In the genomic region with DNA sequence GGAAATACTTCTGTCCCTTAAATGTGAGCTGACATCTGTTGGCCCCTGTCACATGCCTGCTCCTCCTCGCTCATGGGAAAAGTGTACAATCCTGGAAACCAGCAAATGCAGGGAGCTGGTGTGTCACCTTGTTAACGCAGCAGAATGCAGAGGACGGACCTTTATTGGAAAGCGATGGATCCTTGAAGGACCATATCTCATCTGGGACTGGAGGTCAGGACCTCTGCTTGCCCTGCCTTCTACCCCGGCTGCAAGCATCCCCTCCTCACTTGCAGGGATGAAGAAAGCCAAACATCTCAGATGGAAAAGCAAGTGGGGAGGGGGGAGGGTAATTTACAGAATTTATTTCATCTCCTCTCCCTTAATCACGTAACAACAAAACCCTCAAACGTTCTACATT, we compare ENCODE assay signal across 31 mouse cellular contexts.
DNase-seq lines count a peak whose midpoint lies in the region; ATAC-seq lines count a peak whose summit lies in the region.
"Had no signal": no experiment of that assay in that cellular context is flagged by ENCODE, and none has a peak within 500 bp of the region (broad histone marks: within the 10 kb centered on the region; RNA-seq: fewer than 3 reads in every experiment).

No protein-coding gene starts in this region.

- H3K9me3 ChIP-seq in hindbrain, embryonic 12.5 days (replicated peaks) = peaks cover 6% of the 10 kb centered on the region
- H3K9me3 ChIP-seq in hindbrain, embryonic 16.5 days (ENCODE audit: control insufficient read depth, low read length) = peaks cover 2% of the 10 kb centered on the region; the same call in 1 of the 2 replicates
- peaks cover 70% of the 10 kb centered on the region for H3K9me3 ChIP-seq in megakaryocyte, embryonic 14.5 days
- H3K9me3 ChIP-seq in neural tube, embryonic 13.5 days = no peaks in the 10 kb centered on the region
- H3K9me3 ChIP-seq: stomach, embryonic 15.5 days had no signal

- peaks cover 14% of the 10 kb centered on the region; the same call in 1 of the 2 replicates for H3K4me1 ChIP-seq in hindbrain, embryonic 12.5 days
- peaks cover 12% of the 10 kb centered on the region for H3K4me1 ChIP-seq in hindbrain, embryonic 16.5 days (ENCODE audit: control insufficient read depth, insufficient read depth, low read depth, low read length)
- no peaks in the 10 kb centered on the region for H3K4me1 ChIP-seq in megakaryocyte, embryonic 14.5 days
- peaks cover 31% of the 10 kb centered on the region for H3K4me1 ChIP-seq in neural tube, embryonic 13.5 days (replicated peaks)
- H3K4me1 ChIP-seq: heart, embryonic 10.5 days; heart, embryonic 15.5 days; limb, embryonic 15.5 days; liver, embryonic 13.5 days; stomach, embryonic 15.5 days had no signal

- H3K36me3 ChIP-seq in hindbrain, embryonic 12.5 days = no peaks in the 10 kb centered on the region
- H3K36me3 ChIP-seq in hindbrain, embryonic 16.5 days (ENCODE audit: control insufficient read depth, insufficient read depth, low read length) = no peaks in the 10 kb centered on the region
- no peaks in the 10 kb centered on the region for H3K36me3 ChIP-seq in megakaryocyte, embryonic 14.5 days (replicated peaks; ENCODE audit: low read length)
- H3K36me3 ChIP-seq in neural tube, embryonic 13.5 days = no peaks in the 10 kb centered on the region
- H3K36me3 ChIP-seq: heart, embryonic 10.5 days; heart, embryonic 15.5 days; limb, embryonic 15.5 days; liver, embryonic 13.5 days; midbrain, embryonic 12.5 days; neural tube, embryonic 12.5 days; stomach, embryonic 15.5 days had no signal

- H3K4me2 ChIP-seq in hindbrain, embryonic 12.5 days (replicated peaks) = no peak overlapping the region
- H3K4me2 ChIP-seq in hindbrain, embryonic 16.5 days (ENCODE audit: low read length) = no peak overlapping the region
- H3K4me2 ChIP-seq in neural tube, embryonic 13.5 days = no peak overlapping the region
- H3K4me2 ChIP-seq: heart, embryonic 15.5 days; limb, embryonic 15.5 days; liver, embryonic 13.5 days; midbrain, embryonic 12.5 days; neural tube, embryonic 12.5 days; stomach, embryonic 15.5 days had no signal

- no peak for ATAC-seq in hindbrain, embryonic 12.5 days (ENCODE audit: low FRiP score)
- no peak for ATAC-seq in hindbrain, embryonic 16.5 days
- ATAC-seq in megakaryocyte, adult 5-6 weeks (ENCODE audit: poor library complexity, severe bottlenecking) = no peak
- ATAC-seq in neural tube, embryonic 13.5 days (ENCODE audit: low read depth) = no peak
- ATAC-seq: forebrain, embryonic 14.5 days; inflammation-experienced regulatory T-cells, adult 6 months; lung, postnatal 0 days; Patski had no signal

- H3K27ac ChIP-seq in hindbrain, embryonic 12.5 days = 0 out of 2 replicates have a peak overlapping the region, but pooled peaks have one; percentile 5
- no peak overlapping the region for H3K27ac ChIP-seq in hindbrain, embryonic 16.5 days (ENCODE audit: low read depth, low read length)
- peak overlapping the region; percentile 67; the same call in 1 of the 2 replicates for H3K27ac ChIP-seq in neural tube, embryonic 13.5 days (replicated peaks)
- H3K27ac ChIP-seq: heart, embryonic 10.5 days; heart, embryonic 15.5 days; limb, embryonic 15.5 days; liver, embryonic 13.5 days; midbrain, embryonic 12.5 days; neural tube, embryonic 12.5 days; stomach, embryonic 15.5 days had no signal

- no peak overlapping the region for H3K9ac ChIP-seq in hindbrain, embryonic 12.5 days
- no peak overlapping the region for H3K9ac ChIP-seq in hindbrain, embryonic 16.5 days (ENCODE audit: low read depth, low read length)
- peak overlapping the region; percentile 35 for H3K9ac ChIP-seq in neural tube, embryonic 13.5 days
- H3K9ac ChIP-seq: heart, embryonic 15.5 days; limb, embryonic 15.5 days; liver, embryonic 13.5 days; midbrain, embryonic 12.5 days; neural tube, embryonic 12.5 days; stomach, embryonic 15.5 days had no signal

- WGBS in hindbrain, embryonic 12.5 days = 30% methylated on average over 7 of the region's 7 CpGs
- WGBS in hindbrain, embryonic 16.5 days = 27% methylated on average over 7 of the region's 7 CpGs
- WGBS in neural tube, embryonic 13.5 days = 9% methylated on average over 7 of the region's 7 CpGs

- peak; percentile 14 for DNase-seq in embryo, embryonic 9.5 days (ENCODE audit: extremely low spot score)
- no peak for DNase-seq in testis, postnatal 10 days (ENCODE audit: low spot score)
- DNase-seq in thymus, postnatal 25 days = no peak
- DNase-seq: adrenal gland, postnatal 14 days; cerebellum, adult 11 months; cerebellum, adult 9-10 months; cerebellum, postnatal 36 days; gastrocnemius, postnatal 25 days; kidney, adult 11 months; kidney, postnatal 14 days; layer of hippocampus, adult 9-11 months; liver, embryonic 13.5 days; lung, adult 18-20 months; lung, postnatal 4 days; right cerebral cortex, postnatal 25 days; thymus, postnatal 14 days had no signal

- H3K27me3 ChIP-seq in hindbrain, embryonic 12.5 days = no peaks in the 10 kb centered on the region
- H3K27me3 ChIP-seq in hindbrain, embryonic 16.5 days (replicated peaks; ENCODE audit: control insufficient read depth, insufficient read depth, low read length) = no peaks in the 10 kb centered on the region
- no peaks in the 10 kb centered on the region for H3K27me3 ChIP-seq in megakaryocyte, embryonic 14.5 days (replicated peaks)
- no peaks in the 10 kb centered on the region for H3K27me3 ChIP-seq in neural tube, embryonic 13.5 days
- H3K27me3 ChIP-seq: heart, embryonic 15.5 days; limb, embryonic 15.5 days; liver, embryonic 13.5 days; midbrain, embryonic 12.5 days; neural tube, embryonic 12.5 days; Patski; stomach, embryonic 15.5 days had no signal

- H3K4me3 ChIP-seq in hindbrain, embryonic 12.5 days = no peak overlapping the region
- no peak overlapping the region for H3K4me3 ChIP-seq in hindbrain, embryonic 16.5 days (ENCODE audit: low read length)
- peak overlapping the region; percentile 46 for H3K4me3 ChIP-seq in megakaryocyte, embryonic 14.5 days (replicated peaks)
- no peak overlapping the region for H3K4me3 ChIP-seq in neural tube, embryonic 13.5 days
- H3K4me3 ChIP-seq: heart, embryonic 10.5 days; heart, embryonic 15.5 days; limb, embryonic 15.5 days; liver, embryonic 13.5 days; midbrain, embryonic 12.5 days; neural tube, embryonic 12.5 days; stomach, embryonic 15.5 days had no signal
